Mouse (Mus musculus) CD4-positive, CD25-positive, alpha-beta regulatory T cell, adult 2 months (primary cell): ENCODE data around the gene Gmds.

Source experiments
- DNase-seq: peaks from one replicate; pipeline ENCODE4 v3.0.0-alpha.2; 2012; ENCODE audit warnings: low read depth, low spot score

The Gmds gene

GRCm38 (mm10) chr13:32338513-32339365 is at the start of gene Gmds:
Gene Gmds, minus strand, starts transcription at chr13:32338740.
- DNase-seq = peak; percentile 95

GRCm38 (mm10) chr13:32385421-32386092 is 47.0 kb upstream of the Gmds start:
- DNase-seq = no peak

GRCm38 (mm10) chr13:32382227-32383010 is 43.9 kb upstream of the Gmds start:
- no peak for DNase-seq

- DNase-seq = no peak
Measured at GRCm38 (mm10) chr13:32378634-32379033, 40.1 kb upstream of the Gmds start.

- DNase-seq = no peak
Measured at GRCm38 (mm10) chr13:32372531-32372883, 34.0 kb upstream of the Gmds start.

- no peak for DNase-seq
Measured at GRCm38 (mm10) chr13:32371874-32372530, 33.5 kb upstream of the Gmds start.

GRCm38 (mm10) chr13:32370751-32371150 is 32.2 kb upstream of the Gmds start:
- no peak for DNase-seq

- DNase-seq = no peak
Measured at GRCm38 (mm10) chr13:32370135-32370534, 31.6 kb upstream of the Gmds start.

GRCm38 (mm10) chr13:32337735-32338512 is 616 bp downstream of the Gmds start:
- DNase-seq = no peak

- DNase-seq = no peak
Measured at GRCm38 (mm10) chr13:32318309-32318708, 20.2 kb downstream of the Gmds start.

GRCm38 (mm10) chr13:32317354-32317753 is 21.2 kb downstream of the Gmds start:
- no peak for DNase-seq

- DNase-seq = peak; percentile 80
Measured at GRCm38 (mm10) chr13:32312663-32313062, 25.9 kb downstream of the Gmds start.

- DNase-seq = no peak
Measured at GRCm38 (mm10) chr13:32311476-32311875, 27.1 kb downstream of the Gmds start.

- DNase-seq = no peak
Measured at GRCm38 (mm10) chr13:32298456-32298855, 40.1 kb downstream of the Gmds start.

GRCm38 (mm10) chr13:32297398-32297797 is 41.1 kb downstream of the Gmds start:
- peak; percentile 57 for DNase-seq

- no peak for DNase-seq
Measured at GRCm38 (mm10) chr13:32294416-32295195, 43.9 kb downstream of the Gmds start.

- DNase-seq = no peak
Measured at GRCm38 (mm10) chr13:32272937-32273496, 65.5 kb downstream of the Gmds start.

- DNase-seq = no peak
Measured at GRCm38 (mm10) chr13:32269757-32270156, 68.8 kb downstream of the Gmds start.

- no peak for DNase-seq
Measured at GRCm38 (mm10) chr13:32269261-32269660, 69.3 kb downstream of the Gmds start.

GRCm38 (mm10) chr13:32268284-32268683 is 70.3 kb downstream of the Gmds start:
- DNase-seq = no peak
